Mouse (Mus musculus): ENCODE results near the gene Btbd35f11. TPM values are rescaled to one million over a fixed set of nuclear protein-coding genes. Genes with fewer than 3 reads are reported as not detected.

Btbd35f11 gene
- not detected for polyA plus RNA-seq (2015; fragmentation: Illumina TruSeq; extraction: RNeasy Lipid Tissue Mini Kit (QIAGEN cat#74804); ENCODE audit: insufficient read depth, low replicate concordance)

GRCm38 (mm10) chrX:3443590-3443989 lies at the start of gene Btbd35f11:
Gene Btbd35f11, minus strand, starts transcription at chrX:3443690.

Other genes with a start within 250 kb of the Btbd35f11 start
- gene Btbd35f24, start 247.9 kb downstream of the Btbd35f11 start, polyA plus RNA-seq (2015; fragmentation: Illumina TruSeq; extraction: RNeasy Lipid Tissue Mini Kit (QIAGEN cat#74804); ENCODE audit: insufficient read depth, low replicate concordance): not detected

Data from spleen, adult 10 weeks (tissue).